Mouse (Mus musculus) olfactory bulb, adult 2 months (tissue): ENCODE results near the gene Dab2ip.

Experiments used
- CTCF ChIP-seq: fragments of 200-500 bp; IDR thresholded peaks from 2 replicates; pipeline ENCODE4 v1.5.1; 2012; ENCODE audit warnings: low read depth, mild to moderate bottlenecking, low read length, moderate library complexity; ENCODE audit not compliant: insufficient read depth
- POLR2A ChIP-seq: fragments of 200-500 bp; IDR thresholded peaks from 2 replicates; pipeline ENCODE4 v1.6.1; 2012; ENCODE audit warnings: mild to moderate bottlenecking, low read depth, low read length, moderate library complexity; ENCODE audit not compliant: insufficient read depth

GRCm38 (mm10) chr2:35598819-35599218, 40.8 kb downstream of the Dab2ip start:
- TF ChIP-seq CTCF = no peak
- TF ChIP-seq POLR2A = no peak
